17 mouse cellular contexts compared by ENCODE assay signal in the genomic region with DNA sequence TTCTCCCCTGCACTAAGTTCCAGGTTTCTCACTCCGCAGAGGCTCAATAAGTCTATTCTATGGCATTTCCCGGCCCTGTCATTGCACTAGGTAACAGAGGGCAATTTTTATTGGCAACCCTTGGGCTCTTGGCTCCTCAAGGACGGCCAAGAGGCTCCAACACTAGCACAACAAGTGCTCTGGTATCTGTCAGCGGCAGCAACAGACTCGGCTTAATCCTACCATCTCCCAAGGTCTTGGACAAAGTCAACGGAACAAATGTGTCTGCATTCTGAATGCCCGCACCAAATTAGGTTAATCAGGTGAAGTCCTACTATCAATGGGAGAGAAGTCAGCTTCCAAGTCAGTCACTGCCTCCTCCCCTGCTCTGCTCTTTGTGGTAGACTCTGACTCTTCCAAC.
DNase-seq lines count a peak whose midpoint lies in the region; ATAC-seq lines count a peak whose summit lies in the region.
"Had no signal": no experiment of that assay in that cellular context is flagged by ENCODE, and none has a peak within 500 bp of the region (broad histone marks: within the 10 kb centered on the region; RNA-seq: fewer than 3 reads in every experiment).

No protein-coding gene starts in this region.

- no peaks in the 10 kb centered on the region for H3K9me3 ChIP-seq in neural tube, embryonic 15.5 days (replicated peaks)
- H3K9me3 ChIP-seq in heart, embryonic 15.5 days (replicated peaks): no peaks in the 10 kb centered on the region
- H3K9me3 ChIP-seq: embryonic facial prominence, embryonic 15.5 days; kidney, embryonic 15.5 days; limb, embryonic 10.5 days; liver, embryonic 13.5 days had no signal

- WGBS in neural tube, embryonic 15.5 days: 88% methylated on average over 7 of the region's 7 CpGs
- 45% methylated on average over 7 of the region's 7 CpGs for WGBS in heart, embryonic 15.5 days

- 0 out of 2 replicates have a peak overlapping the region, but pooled peaks have one; percentile 25 for H3K27ac ChIP-seq in neural tube, embryonic 15.5 days (replicated peaks)
- H3K27ac ChIP-seq in heart, embryonic 15.5 days: peak overlapping the region; percentile 50
- H3K27ac ChIP-seq: embryonic facial prominence, embryonic 15.5 days; kidney, embryonic 15.5 days; limb, embryonic 10.5 days; liver, embryonic 13.5 days had no signal

- no peaks in the 10 kb centered on the region for H3K36me3 ChIP-seq in neural tube, embryonic 15.5 days
- 0 out of 2 replicates have a peak, but pooled peaks cover 2% of the 10 kb centered on the region for H3K36me3 ChIP-seq in heart, embryonic 15.5 days
- H3K36me3 ChIP-seq: embryonic facial prominence, embryonic 15.5 days; kidney, embryonic 15.5 days; limb, embryonic 10.5 days; liver, embryonic 13.5 days had no signal

- no peak overlapping the region for H3K4me3 ChIP-seq in neural tube, embryonic 15.5 days (replicated peaks)
- H3K4me3 ChIP-seq in heart, embryonic 15.5 days: no peak overlapping the region
- H3K4me3 ChIP-seq: embryonic facial prominence, embryonic 15.5 days; kidney, embryonic 15.5 days; limb, embryonic 10.5 days; liver, embryonic 13.5 days; megakaryocyte, embryonic 14.5 days had no signal

- 0 out of 2 replicates have a peak, but pooled peaks cover 10% of the 10 kb centered on the region for H3K4me1 ChIP-seq in neural tube, embryonic 15.5 days
- H3K4me1 ChIP-seq in heart, embryonic 15.5 days (replicated peaks): peaks cover 20% of the 10 kb centered on the region; the same call in 1 of the 2 replicates
- H3K4me1 ChIP-seq: liver, embryonic 13.5 days had no signal

- intact Hi-C loops in heart, postnatal 36 days (cut with DNase I): no loop called here

- DNase-seq in heart, adult 11 months: peak; percentile 96
- no peak for DNase-seq in heart, postnatal 36 days
- DNase-seq in neural tube, embryonic 10.5 days (ENCODE audit: extremely low spot score, low spot score): no peak
- DNase-seq in testis, postnatal 14 days (ENCODE audit: low spot score): peak; percentile 50
- DNase-seq in natural killer cell, adult 2 months (ENCODE audit: low spot score in 2 of 2): no peak
- DNase-seq: adrenal gland, postnatal 14 days; cerebellum, adult 9-10 months; gastrocnemius, postnatal 25 days; liver, embryonic 13.5 days; right cerebral cortex, postnatal 14 days had no signal

- no peak for ATAC-seq in neural tube, embryonic 15.5 days (ENCODE audit: low FRiP score)
- ATAC-seq in heart, embryonic 15.5 days (replicated peaks; ENCODE audit: insufficient number of reproducible peaks, insufficient read depth, low FRiP score, low read depth): peak; percentile 60; the same call in 1 of the 2 replicates
- no peak for ATAC-seq in megakaryocyte progenitor cell, adult 5-6 weeks (replicated peaks; ENCODE audit: poor library complexity)

- H3K27me3 ChIP-seq in neural tube, embryonic 15.5 days (replicated peaks): no peaks in the 10 kb centered on the region
- no peaks in the 10 kb centered on the region for H3K27me3 ChIP-seq in heart, embryonic 15.5 days
- H3K27me3 ChIP-seq: embryonic facial prominence, embryonic 15.5 days; kidney, embryonic 15.5 days; liver, embryonic 13.5 days; megakaryocyte, embryonic 14.5 days had no signal

- no peak overlapping the region for H3K4me2 ChIP-seq in neural tube, embryonic 15.5 days
- no peak overlapping the region for H3K4me2 ChIP-seq in heart, embryonic 15.5 days
- H3K4me2 ChIP-seq: embryonic facial prominence, embryonic 15.5 days; kidney, embryonic 15.5 days; liver, embryonic 13.5 days had no signal

- H3K9ac ChIP-seq in neural tube, embryonic 15.5 days (replicated peaks): no peak overlapping the region
- no peak overlapping the region for H3K9ac ChIP-seq in heart, embryonic 15.5 days
- H3K9ac ChIP-seq: embryonic facial prominence, embryonic 15.5 days; kidney, embryonic 15.5 days; liver, embryonic 13.5 days had no signal

Comparison
In these comparisons a context has a peak if more than half of its experiments do, and no peak if none do; other contexts are left out.
1. DNase-seq: peak in heart, adult 11 months (single experiment) and testis, postnatal 14 days (single experiment); none in heart, postnatal 36 days (0 of 2), neural tube, embryonic 10.5 days (single experiment) and natural killer cell, adult 2 months (0 of 2).